ENCODE assay signal across 1 mouse cellular context in genomic region chr12:79612334-79613060, GRCm38 (mm10).
TF ChIP-seq lines count a peak whose summit lies in the region.

No protein-coding gene starts in this region.

TF ChIP-seq in CH12.LX, 34 proteins besides CTCF, POLR2A, EP300 and RAD21 (continued from another document):
- no peak for TF ChIP-seq E2F4 (IDR thresholded peaks at IDR 0.05; ENCODE audit: insufficient replicate concordance, low read depth, low read length)
- TF ChIP-seq KAT2A (IDR thresholded peaks at IDR 0.05; ENCODE audit: insufficient replicate concordance, low read length) = no peak
- TF ChIP-seq MXI1 (IDR thresholded peaks at IDR 0.05; ENCODE audit: low read depth, low read length) = no peak
- peak; percentile 38; the same call in 1 of the 2 replicates for TF ChIP-seq MEF2A (IDR thresholded peaks at IDR 0.05; ENCODE audit: borderline replicate concordance, low read depth, low read length)
- TF ChIP-seq PAX5 (IDR thresholded peaks at IDR 0.05; ENCODE audit: low read length) = no peak
- TF ChIP-seq RCOR1 (conservative IDR thresholded peaks at IDR 0.05; ENCODE audit: low read depth, low read length) = 0 out of 2 replicates have a peak, but pooled peaks have one; percentile 37
- no peak for TF ChIP-seq NRF1 (IDR thresholded peaks at IDR 0.05; ENCODE audit: low read depth, low read length)
- no peak for TF ChIP-seq CHD1 (IDR thresholded peaks at IDR 0.05; ENCODE audit: low read depth, low read length)
- TF ChIP-seq MAZ (IDR thresholded peaks at IDR 0.05; ENCODE audit: low read depth, low read length) = no peak
- TF ChIP-seq USF1 (IDR thresholded peaks at IDR 0.05; ENCODE audit: low read depth, low read length) = no peak
- no peak for TF ChIP-seq ZKSCAN1 (IDR thresholded peaks at IDR 0.05; ENCODE audit: borderline replicate concordance, low read depth, low read length)
- no peak for TF ChIP-seq MAFK (IDR thresholded peaks at IDR 0.05; ENCODE audit: insufficient replicate concordance, low read length)
- TF ChIP-seq MYC (IDR thresholded peaks at IDR 0.05; ENCODE audit: low read depth, low read length) = peak; percentile 53; the same call in 1 of the 2 replicates
- peak; percentile 75 for TF ChIP-seq IRF4 (IDR thresholded peaks at IDR 0.05; ENCODE audit: low read depth, low read length)
- TF ChIP-seq ETS1 (conservative IDR thresholded peaks at IDR 0.05; ENCODE audit: low read depth, low read length) = peak; percentile 24; the same call in 1 of the 2 replicates
- no peak for TF ChIP-seq POLR2AphosphoS2 (IDR thresholded peaks at IDR 0.05; ENCODE audit: low read depth, low read length)
- no peak for TF ChIP-seq ZMIZ1 (IDR thresholded peaks at IDR 0.05; ENCODE audit: low read depth, low read length)
- TF ChIP-seq ELF1 (IDR thresholded peaks at IDR 0.05; ENCODE audit: low read depth, low read length) = no peak
TF ChIP-seq in CH12.LX: peak in this region for 11.
